Mouse (Mus musculus): ENCODE measurements around the gene Prr15.

Gene Prr15

DNA sequence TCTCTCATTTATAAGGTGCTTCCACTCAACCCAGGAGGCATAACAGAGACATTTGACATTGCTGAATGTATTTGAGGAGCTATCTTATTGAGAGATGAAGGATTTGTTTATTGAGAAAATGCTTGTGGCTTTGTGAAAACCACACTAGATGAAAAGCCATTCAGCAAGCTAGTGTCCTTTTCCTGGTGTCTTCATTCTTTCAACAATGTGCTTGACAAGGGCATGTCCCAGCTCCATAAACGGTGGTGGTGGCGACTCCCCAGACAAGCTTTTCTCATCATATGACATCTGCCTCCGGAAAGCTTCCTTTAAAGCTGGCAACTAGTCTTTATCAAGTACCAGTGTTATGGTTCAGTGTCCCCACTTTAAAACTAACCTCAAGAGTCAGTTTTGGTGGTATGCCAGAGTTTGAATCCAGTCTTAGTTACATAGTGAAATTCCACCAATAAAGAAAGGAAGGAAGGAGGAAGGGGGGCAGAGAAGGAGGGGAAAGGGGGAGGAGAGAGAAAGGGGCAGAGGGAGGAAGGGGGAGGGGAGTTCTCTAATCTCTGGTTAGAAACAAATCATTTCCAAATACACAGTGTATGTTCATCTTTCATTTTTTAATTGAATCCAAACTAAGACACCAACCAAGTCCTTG is at the start of gene Prr15:
Gene Prr15, plus strand, starts transcription at position 590 of the 640 bp plus-strand sequence.
- no peak for DNase-seq (ENCODE audit: extremely low spot score, low spot score)

DNA sequence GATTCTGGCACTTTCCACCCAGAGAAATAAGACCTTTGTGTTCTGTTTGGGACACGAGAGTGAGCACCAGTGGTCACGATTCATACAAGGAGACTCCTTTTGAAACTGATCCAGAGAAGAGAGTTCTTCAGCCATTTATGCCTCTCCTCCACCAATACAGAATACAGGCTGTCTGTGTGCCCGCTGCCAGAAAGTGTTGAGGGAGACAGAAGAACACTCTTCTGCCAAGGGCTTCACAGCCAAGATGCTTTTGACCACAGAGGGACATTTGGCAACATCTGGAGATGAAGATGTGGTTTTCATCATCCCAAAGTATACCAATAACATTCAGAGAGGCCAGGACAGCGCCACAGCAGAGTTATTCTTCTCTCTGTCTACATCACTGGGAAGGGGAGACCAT is 48.4 kb upstream of the Prr15 start:
- DNase-seq (ENCODE audit: extremely low spot score, low spot score), result no peak

DNA sequence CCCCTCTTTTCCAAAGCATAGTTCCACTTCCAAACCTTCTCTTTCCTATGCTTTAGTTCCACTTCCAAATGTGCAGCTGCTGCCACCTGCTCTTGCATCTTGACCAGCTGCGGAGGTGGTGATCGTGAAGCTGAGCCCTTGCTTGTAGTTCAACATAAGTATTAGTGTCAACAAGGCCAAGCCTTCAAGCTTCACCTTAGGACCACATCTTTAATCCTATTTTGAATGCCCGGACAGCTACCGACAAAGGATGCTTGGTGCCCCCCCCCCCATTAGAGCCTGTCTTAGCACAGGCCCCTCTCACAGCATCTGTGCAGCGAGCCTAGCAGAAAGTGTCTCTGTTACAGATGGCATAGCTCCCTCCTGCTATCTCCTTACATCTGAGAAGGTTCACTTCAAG is 47.8 kb upstream of the Prr15 start:
- peak; percentile 20 for DNase-seq (ENCODE audit: extremely low spot score, low spot score)

DNA sequence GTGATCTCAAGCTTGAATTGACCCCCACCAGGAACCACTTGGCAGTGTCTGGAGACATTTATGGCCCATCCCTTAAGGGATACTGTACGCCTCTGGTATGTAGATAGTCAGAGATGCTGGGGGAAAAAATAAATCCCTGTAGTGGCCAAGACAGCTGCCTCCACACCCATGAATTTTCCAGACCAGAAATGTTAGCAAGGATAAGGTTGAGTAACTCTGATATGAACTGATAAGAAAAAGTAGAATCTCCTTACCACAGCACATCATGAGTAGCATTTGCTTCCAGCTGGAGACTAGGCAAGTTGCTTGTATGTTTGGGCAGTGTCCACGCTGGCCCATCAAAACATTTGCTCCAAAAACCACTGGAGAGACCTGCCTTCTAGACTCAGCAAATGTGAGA is 47.0 kb upstream of the Prr15 start:
- no peak for DNase-seq (ENCODE audit: extremely low spot score, low spot score)

DNA sequence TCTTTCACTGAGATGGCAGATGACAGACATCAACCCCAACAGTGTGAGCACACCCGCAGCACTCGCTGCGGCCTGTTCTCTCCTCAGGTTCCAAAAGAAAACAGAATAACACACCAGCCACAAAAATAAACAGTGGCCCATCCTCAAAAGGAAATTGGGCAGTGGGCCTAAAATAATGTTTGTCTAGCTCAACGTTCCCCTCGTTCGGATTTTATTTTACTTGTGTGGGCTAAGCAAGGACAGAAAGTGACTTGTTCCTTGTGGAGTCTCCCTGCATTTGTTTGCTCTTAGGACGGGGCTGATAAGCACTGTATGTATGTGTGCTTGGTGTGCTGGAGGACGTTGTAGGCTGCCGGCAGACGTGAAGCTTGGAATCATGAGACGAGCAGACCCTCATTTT is 46.2 kb upstream of the Prr15 start:
- peak; percentile 19 for DNase-seq (ENCODE audit: extremely low spot score, low spot score)

DNA sequence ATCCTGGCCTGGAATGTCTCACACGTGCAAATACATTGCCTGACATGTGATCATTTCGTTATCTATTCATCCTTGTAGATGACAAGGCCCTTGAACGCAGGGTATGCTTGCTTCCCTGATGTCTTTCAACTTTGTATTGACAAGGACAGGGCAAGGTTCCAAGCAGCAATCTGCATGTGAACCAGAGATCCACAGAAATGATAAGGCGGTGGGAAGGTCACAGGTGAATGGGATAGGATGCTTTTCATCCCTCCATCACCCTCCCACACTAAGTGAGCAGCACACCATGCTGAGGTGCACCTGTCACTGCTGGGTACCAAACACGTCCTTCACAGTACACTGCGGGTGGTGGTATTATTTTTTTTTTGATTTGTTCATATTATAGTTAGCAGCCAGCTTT is 45.4 kb upstream of the Prr15 start:
- DNase-seq (ENCODE audit: extremely low spot score, low spot score), result no peak

DNA sequence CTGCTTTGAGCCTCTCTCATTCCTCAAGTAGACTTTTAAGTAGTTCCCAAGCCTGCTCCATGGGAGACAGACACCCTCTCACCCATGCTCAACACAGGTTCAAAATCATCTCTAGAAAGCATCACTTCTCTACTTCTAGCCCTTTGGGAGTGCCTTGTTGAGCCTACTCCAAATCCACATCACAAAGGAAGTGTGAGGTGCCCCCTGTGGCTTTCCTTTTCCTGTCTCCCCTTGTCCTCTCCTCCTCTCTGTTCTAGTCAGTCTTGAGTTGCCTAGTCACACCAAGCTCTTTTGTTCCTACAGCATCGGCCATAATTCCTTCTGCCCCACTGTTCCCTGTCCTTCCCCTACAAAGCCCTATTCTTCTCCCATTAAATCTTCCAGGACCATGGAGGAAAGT is 42.3 kb upstream of the Prr15 start:
- DNase-seq (ENCODE audit: extremely low spot score, low spot score), result no peak

DNA sequence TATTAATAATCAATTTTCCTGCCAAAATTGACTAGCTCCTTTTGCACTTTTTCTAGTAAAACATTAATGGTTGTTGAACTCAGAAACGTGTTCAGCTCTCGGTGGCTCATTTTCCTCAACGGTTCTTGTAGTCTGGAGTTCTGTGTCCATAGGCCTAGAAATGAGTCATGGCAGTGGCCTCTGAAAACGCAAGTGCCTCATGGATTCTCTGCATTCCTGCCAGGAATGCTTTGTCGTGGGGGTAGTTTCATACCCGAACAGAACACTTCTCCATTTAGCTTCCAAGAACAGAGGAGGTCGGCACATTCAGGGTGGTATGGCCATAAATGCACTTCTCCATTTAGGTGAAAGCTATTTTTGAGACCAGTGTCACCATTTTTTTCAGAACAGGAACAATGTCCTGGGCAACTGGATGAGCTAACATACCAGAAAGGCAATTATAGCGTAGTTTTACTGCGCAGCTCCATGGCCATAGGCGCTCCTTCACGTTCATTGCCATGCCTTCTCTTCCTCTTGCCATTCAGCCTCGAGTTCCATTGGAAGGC is 41.4 kb upstream of the Prr15 start:
- DNase-seq (ENCODE audit: extremely low spot score, low spot score), result no peak

DNA sequence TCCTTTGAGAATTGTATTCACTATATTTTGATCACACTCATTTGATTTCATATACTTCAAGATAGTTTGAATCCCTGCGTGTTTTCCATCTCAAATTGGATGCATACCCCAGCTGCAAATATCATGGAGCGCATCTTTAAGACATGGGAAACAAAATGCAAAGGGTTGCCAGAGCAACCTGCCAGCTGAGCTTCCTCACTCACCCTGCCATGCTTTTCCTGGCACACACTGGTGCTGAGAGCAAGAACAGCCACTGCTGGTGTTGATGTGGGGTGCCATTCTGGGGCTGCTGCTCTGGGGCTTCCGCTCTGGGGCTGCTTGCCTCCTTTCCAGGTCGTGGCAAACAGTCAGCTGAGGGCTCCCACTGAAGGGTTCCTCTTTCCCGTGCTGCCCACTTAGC is 38.8 kb upstream of the Prr15 start:
- no peak for DNase-seq (ENCODE audit: extremely low spot score, low spot score)

DNA sequence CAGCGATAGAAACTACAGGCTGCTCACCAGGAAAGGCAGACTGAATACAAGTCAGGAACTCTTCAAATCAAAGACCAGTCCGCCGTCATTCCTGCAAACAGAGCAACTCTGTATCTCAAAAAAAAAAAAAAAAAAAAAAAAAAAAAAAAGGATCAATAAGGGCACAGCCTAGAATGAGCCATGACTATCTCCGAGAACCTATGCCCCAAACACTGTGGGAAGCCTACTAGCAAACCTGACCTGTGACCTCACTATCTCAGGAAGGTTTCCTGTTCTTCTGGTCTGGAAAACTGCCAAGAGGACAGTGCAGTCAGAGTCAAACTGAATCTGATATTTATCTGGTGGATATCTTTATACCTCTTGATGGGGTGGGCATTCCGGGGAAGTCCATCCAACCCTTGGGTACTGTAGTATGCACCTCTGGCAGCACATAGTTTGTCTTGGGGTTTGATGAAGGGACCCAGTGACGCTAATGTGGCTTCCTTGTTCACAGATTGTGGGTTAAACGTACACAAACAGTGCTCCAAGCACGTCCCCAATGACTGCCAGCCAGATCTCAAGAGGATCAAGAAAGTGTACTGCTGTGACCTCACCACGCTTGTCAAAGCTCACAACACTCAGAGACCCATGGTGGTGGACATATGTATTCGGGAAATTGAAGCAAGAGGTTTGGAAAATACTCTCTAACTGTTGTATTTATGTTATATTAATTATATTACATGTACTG is 35.7 kb upstream of the Prr15 start:
- no peak for DNase-seq (ENCODE audit: extremely low spot score, low spot score)

DNA sequence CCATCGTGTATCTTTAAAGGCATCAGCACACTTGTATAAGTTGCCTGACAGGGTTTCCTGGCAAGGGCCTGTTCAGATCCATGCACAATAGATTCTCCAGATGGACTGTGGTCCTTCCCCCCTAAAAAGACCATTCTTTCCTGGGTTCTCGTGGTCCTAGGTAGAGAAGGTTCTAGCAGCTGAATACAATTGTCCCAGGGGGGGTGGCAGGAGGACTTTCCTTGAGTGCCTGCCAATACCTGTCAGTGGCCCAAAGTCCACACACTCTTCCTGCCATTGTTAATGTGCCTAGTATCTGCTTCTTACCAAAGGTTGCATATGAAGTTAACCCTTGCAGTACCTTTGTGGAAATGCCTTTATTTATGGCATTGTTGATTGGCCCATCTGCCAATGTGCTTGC is 28.4 kb upstream of the Prr15 start:
- DNase-seq (ENCODE audit: extremely low spot score, low spot score), result no peak

DNA sequence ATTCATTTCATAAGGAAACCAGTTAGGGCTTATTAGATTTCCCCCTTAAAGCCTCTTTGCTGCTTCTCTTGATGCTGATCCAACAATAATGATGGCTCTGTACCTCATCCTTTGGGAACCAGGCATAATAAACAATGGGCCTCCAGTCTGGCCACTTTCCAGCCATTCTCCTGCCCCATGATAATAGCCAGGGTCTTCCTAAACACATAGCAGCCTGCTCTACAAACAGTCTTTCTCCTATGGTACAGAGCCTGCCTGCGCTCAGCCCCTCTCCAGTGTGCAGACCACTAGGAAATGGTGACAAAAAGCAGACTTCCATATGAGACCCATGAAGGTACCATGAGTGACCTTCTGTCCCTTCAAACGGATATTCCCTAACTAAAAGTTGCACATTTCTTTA is 26.2 kb upstream of the Prr15 start:
- no peak for DNase-seq (ENCODE audit: extremely low spot score, low spot score)

DNA sequence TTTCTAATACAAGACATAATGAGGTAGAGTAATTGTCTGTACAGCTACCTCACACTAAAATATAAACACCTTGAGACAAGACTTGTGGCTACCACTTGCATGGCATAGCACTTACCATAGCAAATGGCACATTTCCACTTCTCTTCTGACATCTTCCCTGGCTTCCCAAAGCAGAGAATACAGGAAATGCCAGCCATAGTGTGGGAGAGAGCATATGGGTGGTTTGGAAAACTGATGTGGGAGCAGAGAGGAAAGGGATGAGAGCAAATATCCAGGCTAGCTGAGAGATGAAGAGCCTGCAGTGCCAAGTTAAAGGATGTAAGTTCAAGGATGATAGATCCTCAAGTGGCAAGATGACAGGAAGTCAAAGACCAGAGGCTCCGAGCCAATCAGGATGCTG is 19.9 kb upstream of the Prr15 start:
- DNase-seq (ENCODE audit: extremely low spot score, low spot score), result no peak

DNA sequence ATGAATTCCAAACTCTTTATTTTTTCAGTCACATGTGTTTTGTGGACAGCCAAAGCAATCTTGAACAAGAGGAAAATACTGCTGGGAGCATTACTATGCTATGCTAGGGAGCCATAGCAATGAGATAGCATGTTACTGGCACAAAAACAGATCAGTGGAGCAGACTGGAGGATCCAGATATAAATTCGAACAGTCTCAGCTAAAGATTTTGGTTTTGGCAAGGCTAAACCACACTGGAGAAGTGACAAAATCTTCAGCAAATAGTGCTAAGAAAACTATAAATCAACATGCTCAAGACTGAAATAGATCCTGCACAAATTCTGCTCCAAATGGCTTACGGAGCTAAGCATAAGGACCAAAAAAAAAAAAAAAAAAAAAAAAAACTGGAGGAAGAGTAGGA is 12.6 kb upstream of the Prr15 start:
- DNase-seq (ENCODE audit: extremely low spot score, low spot score), result no peak

DNA sequence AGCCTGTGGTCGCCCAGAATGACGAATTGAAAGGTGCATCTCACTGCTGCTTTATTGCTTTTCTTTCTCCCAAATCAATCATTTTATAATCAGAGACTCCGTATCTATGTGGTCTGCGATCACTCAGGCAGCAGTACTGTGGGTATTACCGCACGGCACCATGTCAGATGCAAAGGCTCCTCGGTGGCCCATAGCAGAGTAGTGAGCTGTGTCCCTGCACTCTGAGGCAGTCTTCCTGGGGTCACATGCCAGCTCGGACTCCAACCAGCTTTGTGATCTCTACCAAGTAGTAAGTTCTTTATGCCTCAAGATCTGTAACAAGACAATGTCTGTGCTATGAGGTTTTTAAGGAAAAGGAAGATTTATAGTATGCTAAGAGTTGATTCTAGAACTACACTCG is 7.0 kb upstream of the Prr15 start:
- no peak for DNase-seq (ENCODE audit: extremely low spot score, low spot score)

DNA sequence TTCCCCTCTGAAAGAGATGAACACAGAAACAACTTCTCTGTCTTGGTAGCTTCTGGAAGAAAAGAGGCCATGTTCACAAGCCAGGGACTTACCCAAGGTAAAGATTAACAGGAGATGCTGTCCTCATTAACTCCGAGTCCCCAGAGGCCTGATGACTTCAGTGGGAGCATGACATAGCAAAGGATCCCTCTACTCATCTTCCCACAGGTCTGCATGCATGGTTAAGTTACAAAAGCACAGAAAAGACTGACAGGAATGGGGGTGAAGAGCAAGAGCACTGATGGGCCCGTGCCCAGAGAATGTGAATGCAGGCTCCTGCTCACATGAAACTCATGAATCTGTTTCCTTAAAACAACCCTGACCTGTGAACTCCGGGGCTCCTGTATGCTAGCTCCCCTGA is 6.4 kb upstream of the Prr15 start:
- DNase-seq (ENCODE audit: extremely low spot score, low spot score), result no peak

DNA sequence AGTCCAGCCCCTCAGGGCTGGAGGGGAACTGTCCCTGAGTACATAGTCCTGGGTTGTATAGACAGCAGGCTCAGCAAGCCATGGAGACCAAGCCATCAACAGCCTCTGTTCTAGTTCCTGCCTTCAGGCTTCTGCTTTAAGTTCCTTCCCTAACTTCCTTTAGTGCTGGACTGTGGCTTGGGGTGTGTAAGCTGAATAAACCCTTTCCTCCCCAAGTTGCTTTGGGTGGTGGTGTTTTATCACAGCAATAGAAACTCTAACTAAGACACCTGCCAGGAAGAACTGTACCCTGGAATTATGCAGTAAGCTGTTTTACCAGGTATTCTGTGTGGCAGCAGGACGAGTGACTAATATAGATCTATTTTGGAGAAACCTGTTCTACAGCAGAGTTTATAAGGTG is 5.4 kb upstream of the Prr15 start:
- no peak for DNase-seq (ENCODE audit: extremely low spot score, low spot score)

DNA sequence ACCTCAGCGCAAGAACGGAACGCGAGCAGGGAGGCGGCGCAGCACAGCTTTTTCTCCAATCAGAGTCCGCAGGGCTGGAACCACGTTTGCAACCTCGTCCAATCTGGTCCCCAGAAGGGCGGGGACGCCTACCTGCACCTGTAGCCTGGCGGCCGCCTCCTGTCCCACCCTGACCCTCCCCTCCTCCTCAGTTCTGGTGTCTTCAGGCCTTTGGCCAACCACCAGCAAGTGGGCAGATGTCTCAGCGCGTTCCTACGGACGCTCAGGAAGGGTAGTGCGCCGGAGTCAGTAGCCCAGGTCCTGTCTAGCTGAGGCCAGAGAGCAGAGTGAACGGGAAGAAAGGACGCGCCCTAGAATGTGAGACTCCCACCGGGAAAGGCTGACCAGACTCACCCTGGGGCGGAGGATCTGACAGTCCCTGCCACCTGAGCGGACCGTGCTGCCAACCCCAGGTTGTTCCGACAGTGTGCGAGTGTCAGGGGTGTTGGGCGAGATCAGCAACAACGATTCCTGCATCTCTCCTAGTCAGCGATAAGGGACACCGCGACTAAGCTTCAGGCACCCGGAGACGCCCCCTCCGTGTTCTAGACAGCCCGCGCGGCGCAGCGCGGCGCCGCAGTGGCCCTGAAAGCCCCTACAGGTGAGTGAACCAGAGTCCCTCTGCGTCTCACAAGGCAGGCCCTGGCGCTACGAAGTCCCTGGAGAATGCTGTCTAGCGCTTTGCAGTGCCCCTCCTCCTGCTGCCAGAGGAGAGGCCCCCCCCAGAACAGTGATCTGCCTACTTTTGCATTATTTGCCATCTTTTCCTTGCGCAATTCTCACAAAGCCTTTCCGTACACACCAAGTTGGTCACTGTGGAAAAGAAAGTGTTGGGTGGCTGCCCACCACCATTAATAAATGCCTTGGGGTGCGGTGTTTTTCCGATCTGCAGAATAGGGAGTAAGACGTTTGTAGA is 1.3 kb downstream of the Prr15 start:
- DNase-seq (ENCODE audit: extremely low spot score, low spot score), result peak; percentile 70

DNA sequence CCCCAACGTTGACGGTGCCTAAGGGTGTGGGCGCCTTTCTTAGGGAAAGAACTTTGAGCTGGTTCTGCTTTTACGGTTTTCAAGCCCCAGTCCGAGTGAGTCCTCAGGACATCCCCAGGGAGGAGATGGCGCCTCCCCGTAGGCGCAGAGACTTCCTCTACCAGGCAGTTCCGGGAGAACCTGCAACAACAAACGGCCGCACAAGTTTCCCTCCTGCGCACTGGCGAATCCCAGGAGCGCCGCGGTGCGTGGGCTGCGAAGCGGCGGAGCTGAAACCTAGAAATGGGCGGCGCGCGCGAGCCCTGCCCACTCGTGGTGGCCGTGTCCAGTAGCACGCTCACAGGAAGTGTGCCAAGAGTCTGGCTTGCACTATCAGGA is 2.0 kb downstream of the Prr15 start:
- DNase-seq (ENCODE audit: extremely low spot score, low spot score), result peak; percentile 53

DNA sequence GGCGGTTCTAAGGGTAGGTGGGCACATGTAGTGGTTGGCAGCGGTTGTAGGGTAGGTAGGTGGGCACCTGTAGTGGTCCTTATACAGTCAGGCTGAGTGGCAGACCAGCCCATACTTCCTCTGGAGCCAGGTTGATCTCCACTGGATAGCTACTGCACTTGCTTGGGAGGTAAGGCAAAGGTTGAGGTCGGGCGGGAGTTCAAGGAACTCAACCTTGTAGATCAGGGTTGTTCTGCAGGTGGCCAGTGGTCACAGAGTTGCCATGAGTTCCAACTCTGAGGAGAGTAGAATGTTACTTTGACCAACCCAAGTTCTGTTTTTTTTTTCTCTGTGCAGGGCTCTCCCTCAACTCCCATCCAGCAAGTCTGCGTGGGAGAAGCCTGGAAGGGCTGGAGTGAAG is 3.1 kb downstream of the Prr15 start:
- DNase-seq (ENCODE audit: extremely low spot score, low spot score), result no peak

DNA sequence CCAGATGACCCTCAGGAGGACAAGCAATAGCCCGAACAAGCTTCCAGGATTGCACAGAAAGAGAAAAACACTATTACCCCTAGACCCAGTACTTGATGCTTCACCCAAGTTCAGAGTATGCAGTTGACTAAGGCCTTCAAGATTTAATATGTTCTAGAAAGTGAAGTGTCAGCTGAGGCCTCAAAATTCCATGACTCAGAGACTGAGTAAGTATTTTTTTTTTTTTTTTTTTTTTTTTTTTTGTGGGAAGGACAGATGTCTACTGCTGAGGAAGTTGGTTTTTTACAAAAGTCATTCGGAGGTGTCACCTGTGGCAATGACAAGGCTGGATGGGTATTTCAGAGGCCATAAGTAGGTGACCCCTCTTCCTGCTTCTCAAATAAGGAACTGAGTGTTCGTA is 4.0 kb downstream of the Prr15 start:
- no peak for DNase-seq (ENCODE audit: extremely low spot score, low spot score)

DNA sequence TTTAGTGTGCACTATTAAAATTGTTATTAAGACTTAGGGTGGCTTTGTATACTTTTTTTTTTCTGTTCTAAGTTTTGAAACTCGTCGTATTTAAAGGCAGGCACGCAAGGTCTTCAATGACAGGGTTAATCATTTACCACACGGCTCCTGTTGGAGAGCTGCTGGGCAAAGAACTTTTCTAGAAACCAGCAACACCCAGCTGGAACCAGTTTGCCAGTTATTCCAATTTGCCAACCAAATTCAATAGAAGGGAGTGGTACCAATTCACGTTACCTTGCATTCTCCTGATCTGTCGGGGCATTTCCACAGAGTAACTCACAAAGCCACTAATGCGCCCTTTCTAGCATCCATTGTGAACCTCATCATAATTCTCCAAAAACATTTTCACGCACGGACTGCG is 4.5 kb downstream of the Prr15 start:
- DNase-seq (ENCODE audit: extremely low spot score, low spot score), result no peak

Data from neural tube, embryonic 10.5 days (tissue).